Mouse (Mus musculus): Measurements from ENCODE around the gene Clec4a4.
"Not testable (repeated sequence)": the region's sequence is repeated elsewhere in the genome, so short reads cannot be mapped to it uniquely, and the experiment has no call there.

Clec4a4 gene

DNA sequence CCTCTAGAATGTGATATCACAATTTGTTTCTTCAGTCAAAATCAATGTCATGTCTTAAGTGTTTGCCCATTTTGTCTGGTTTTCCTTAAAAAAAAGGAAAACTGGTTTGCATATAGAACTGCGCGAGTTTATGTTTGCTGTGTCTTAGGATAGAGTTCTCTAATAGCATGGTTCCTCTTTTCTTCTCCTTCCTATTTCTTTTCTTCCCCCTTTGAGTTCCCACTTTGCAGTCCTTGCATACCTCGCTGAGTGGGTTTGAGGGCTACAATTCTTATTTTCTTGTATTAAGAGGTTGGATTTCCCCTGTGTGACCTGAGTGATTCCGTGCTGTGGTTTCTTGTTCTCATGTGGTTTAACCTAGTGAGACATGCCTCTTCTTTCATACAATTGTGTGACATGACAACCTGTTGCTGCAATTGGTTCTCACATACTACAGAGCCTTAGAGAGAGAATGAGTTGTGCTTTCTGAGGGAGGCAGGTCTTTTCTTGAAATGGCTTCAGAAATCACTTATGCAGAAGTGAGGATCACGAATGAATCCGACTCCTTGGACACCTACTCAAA, at the start of gene Clec4a4:
Gene Clec4a4 (plus strand): TSS at position 492 of the 562 bp plus-strand sequence.
- no peak for DNase-seq

DNA sequence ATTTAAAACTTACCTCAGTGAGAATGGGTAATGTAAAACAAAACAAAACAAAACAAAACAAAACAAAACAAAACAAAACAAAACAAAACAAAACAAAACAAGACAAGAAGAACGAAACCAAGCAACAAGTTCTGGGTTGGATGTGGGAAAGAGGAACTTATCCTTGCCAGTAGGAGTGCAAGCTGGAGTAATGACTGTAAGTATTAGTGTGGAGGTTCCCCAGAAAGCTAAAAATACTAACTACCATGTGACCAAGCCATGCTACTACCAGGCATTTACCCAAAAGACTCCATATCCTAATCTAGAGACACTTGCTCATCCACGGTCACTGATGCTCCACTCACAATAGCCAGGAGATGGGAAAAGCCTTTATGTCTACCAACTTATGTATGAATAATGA, 43.4 kb upstream of the Clec4a4 start:
- no peak for DNase-seq

DNA sequence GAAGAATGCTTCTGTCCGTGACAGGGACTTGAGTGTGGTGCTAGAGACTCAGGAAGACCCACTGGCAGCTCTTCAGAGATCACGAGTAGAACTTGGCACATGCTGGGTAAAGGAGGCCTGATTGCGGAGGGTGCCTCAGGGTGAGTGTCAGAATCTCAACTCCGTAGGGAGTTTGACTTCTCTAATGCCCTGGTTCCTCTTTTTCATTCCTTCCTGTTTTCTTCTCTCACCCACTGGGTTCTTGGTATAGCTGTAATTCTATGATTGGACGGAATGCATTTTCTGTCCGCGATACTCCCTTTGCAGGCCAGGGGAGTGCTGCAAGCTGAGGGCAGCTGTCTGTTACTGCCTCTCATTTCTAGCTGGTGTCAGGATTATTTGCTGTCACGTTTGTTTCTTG, 37.8 kb upstream of the Clec4a4 start, which contains the start of gene Clec4a3:
Gene Clec4a3 (plus strand): TSS at position 115 of the 400 bp plus-strand sequence.
- no peak for DNase-seq

DNA sequence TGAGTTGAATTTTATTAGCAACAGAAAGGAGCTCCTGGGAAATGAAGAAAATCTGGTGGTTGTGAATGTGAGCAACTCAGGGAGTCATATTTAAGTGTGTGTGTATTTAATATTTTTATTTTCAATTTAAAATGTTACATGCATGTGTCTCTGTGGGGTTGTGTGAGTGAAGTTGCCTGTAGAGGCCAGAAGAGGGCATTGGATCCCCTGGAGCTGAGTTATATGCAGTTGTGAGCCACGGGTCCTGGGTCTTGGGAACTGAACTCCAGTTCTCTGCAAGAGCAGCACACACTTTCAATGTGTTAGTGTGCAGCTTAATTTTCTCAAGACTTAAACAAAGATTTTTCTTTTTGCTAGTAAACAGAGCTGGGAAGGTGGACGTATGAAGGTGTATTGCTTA, 25.6 kb upstream of the Clec4a4 start:
- no peak for DNase-seq

DNA sequence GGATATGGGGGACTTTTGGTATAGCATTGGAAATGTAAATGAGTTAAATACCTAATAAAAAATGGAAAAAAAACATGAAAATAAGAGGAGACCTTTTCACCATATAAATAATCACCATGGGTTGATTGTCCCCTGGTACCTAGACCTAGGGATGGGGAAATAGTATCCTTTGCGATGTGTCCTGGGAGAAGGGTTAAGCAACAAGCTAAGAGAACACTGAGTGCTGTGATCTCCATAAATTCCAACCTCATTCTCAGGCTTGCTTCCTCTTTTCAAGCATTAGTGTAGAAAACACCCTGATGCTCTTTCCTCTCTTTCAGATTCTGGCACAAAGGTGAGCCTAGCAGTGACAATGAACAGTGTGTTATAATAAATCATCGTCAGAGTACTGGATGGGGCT, 21.1 kb upstream of the Clec4a4 start:
- DNase-seq, result no peak

DNA sequence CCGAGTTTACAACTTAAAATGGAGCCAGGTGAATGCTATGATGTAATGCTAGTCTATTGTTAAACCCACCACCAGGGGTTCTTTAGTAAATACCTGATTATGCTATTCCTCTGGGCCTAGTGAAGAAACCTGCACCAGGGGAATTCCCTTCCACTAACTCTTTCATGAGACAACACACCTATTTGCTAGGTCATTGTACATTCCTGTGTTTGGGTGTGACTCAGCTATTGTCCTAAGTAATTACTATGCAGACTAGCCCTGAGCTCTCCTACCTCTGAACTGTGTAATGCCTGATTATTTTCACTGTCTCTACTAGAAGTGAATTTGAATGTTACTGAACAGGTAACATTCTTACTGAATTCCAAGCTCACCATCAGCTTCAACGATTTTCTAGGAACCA, 14.5 kb downstream of the Clec4a4 start:
- not testable (repeated sequence) for DNase-seq

DNA sequence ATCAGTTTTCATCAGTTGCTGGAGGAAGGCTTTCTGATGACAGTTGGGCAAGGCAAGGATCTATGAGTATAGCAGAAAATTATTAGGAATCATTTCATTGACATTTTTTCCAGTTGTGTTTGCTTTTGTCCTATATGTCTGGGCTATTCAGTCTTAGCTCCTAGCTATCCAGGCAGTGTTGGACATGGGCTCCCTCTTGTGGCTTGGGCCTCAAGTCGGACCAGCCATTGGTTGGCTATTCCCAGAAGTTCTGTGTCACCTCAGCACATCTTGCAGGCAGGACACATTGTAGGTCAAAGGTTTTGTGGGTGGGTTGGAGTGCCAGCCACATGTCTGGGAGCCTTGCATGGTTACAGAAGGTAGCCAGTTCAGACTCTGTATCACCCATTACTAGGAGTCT, 15.4 kb downstream of the Clec4a4 start:
- DNase-seq, result no peak

DNA sequence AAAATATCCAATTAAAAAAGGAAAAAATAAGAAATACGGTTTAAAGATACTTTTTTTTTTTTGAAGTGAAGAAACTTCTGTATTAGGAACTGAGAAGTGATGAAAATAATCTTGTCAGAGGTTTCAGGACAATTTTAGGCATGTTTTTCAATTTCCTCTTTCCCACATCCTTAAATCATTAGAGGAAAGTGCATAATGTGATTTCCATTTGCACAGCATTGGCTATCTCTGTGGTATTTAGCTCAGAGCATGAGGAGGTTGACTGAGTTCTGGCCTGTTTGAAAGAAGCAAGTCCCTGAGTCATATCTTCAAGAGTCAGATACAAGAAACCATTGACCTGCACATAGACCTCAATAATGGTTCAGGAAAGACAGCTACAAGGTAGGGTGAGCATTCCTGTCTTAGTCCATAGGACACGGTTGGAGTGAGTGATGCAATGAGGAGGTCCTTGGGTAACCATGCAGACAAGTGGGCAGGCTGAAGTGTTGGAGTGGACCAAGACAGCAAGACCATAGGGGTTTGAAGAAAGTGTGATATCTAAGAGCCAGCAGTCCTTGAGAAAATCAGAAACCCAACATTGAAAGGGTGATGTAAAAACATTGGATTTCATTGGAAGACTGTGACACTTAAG, 59.7 kb downstream of the Clec4a4 start, which contains the start of gene Clec4b1:
Gene Clec4b1 (plus strand): TSS at position 221 of the 631 bp plus-strand sequence.
- DNase-seq, result no peak
